In genomic region chr14:57259341-57259740, GRCm38 (mm10) we compare ENCODE assay signal across 23 mouse cellular contexts.
A peak's percentile ranks its signal among the peaks of the same experiment; 100 is the strongest.
DNase-seq lines count a peak whose midpoint lies in the region; ATAC-seq and TF ChIP-seq lines count a peak whose summit lies in the region.
"Had no signal": no experiment of that assay in that cellular context is flagged by ENCODE, and none has a peak within 500 bp of the region (broad histone marks: within the 10 kb centered on the region; RNA-seq: fewer than 3 reads in every experiment).

No protein-coding gene starts in this region.

- no peak overlapping the region for H3K4me3 ChIP-seq in thymus, adult 2 months (ENCODE audit: control insufficient read depth, insufficient read depth, low read length)
- H3K4me3 ChIP-seq in hindbrain, embryonic 13.5 days, result no peak overlapping the region
- H3K4me3 ChIP-seq: forebrain, embryonic 10.5 days; forebrain, embryonic 13.5 days; hindbrain, embryonic 12.5 days had no signal

- no peak overlapping the region for H3K27ac ChIP-seq in thymus, adult 2 months (ENCODE audit: control insufficient read depth, insufficient read depth, low read length)
- no peak overlapping the region for H3K27ac ChIP-seq in hindbrain, embryonic 13.5 days
- H3K27ac ChIP-seq: forebrain, embryonic 10.5 days; forebrain, embryonic 13.5 days; hindbrain, embryonic 12.5 days had no signal

- H3K36me3 ChIP-seq in thymus, adult 2 months (ENCODE audit: control insufficient read depth, insufficient read depth, low read length), result no peaks in the 10 kb centered on the region
- H3K36me3 ChIP-seq in hindbrain, embryonic 13.5 days, result no peaks in the 10 kb centered on the region
- H3K36me3 ChIP-seq: forebrain, embryonic 10.5 days; G1E; hindbrain, embryonic 12.5 days had no signal

- no peak for ATAC-seq in hindbrain, embryonic 13.5 days (ENCODE audit: low FRiP score)
- ATAC-seq: forebrain, embryonic 13.5 days; forebrain, embryonic 16.5 days; hindbrain, embryonic 16.5 days; Patski had no signal

- peaks cover 4% of the 10 kb centered on the region; the same call in 1 of the 2 replicates for H3K4me1 ChIP-seq in thymus, adult 2 months (replicated peaks; ENCODE audit: control insufficient read depth, insufficient read depth, low read length)
- no peaks in the 10 kb centered on the region for H3K4me1 ChIP-seq in hindbrain, embryonic 13.5 days (replicated peaks)
- H3K4me1 ChIP-seq: forebrain, embryonic 10.5 days; forebrain, embryonic 13.5 days; hindbrain, embryonic 12.5 days had no signal

- TF ChIP-seq POLR2A in thymus, adult 2 months (IDR thresholded peaks at IDR 0.05; ENCODE audit: control insufficient read depth, extremely low read depth, insufficient read depth, low read length, poor library complexity), result no peak

- 90% methylated on average over 8 of the region's 8 CpGs for WGBS in thymus, adult 2 months
- WGBS in hindbrain, embryonic 13.5 days, result 88% methylated on average over 8 of the region's 8 CpGs

- H3K9me3 ChIP-seq in hindbrain, embryonic 13.5 days, result 0 out of 2 replicates have a peak, but pooled peaks cover 5% of the 10 kb centered on the region
- H3K9me3 ChIP-seq: forebrain, embryonic 10.5 days; forebrain, embryonic 13.5 days; G1E; hindbrain, embryonic 12.5 days had no signal

- no peak overlapping the region for H3K4me2 ChIP-seq in hindbrain, embryonic 13.5 days
- H3K4me2 ChIP-seq: forebrain, embryonic 13.5 days; heart, embryonic 11.5 days; hindbrain, embryonic 12.5 days had no signal

- no peak for TF ChIP-seq CTCF in thymus, adult 2 months (IDR thresholded peaks at IDR 0.05; ENCODE audit: borderline replicate concordance, control insufficient read depth, extremely low read depth, insufficient read depth, low read length, poor library complexity)

- H3K27me3 ChIP-seq in thymus, adult 2 months (ENCODE audit: control insufficient read depth, insufficient read depth, low read length), result no peaks in the 10 kb centered on the region
- no peaks in the 10 kb centered on the region for H3K27me3 ChIP-seq in hindbrain, embryonic 13.5 days
- H3K27me3 ChIP-seq: CH12.LX; forebrain, embryonic 13.5 days; hindbrain, embryonic 12.5 days; Patski had no signal

- peak; percentile 24 for DNase-seq in kidney, adult 9 months
- no peak for DNase-seq in kidney, adult 18-20 months
- peak; percentile 56 for DNase-seq in thymus, postnatal 0 days (ENCODE audit: low spot score)
- DNase-seq in thymus, adult 2 months, result no peak
- DNase-seq in thymus, postnatal 25 days, result peak; percentile 12
- DNase-seq: adrenal gland, postnatal 10 days; adrenal gland, postnatal 36 days; B cell, adult 2 months; cerebellum, adult 18-20 months; cerebellum, adult 9-10 months; cerebellum, postnatal 14 days; gastrocnemius, postnatal 10 days; heart, adult 11 months had no signal

- H3K9ac ChIP-seq in hindbrain, embryonic 13.5 days, result no peak overlapping the region
- H3K9ac ChIP-seq: forebrain, embryonic 13.5 days; hindbrain, embryonic 12.5 days had no signal

Comparison
In these comparisons a context has a peak if more than half of its experiments do, and no peak if none do; other contexts are left out.
1. DNase-seq: peak in kidney, adult 9 months (single experiment), thymus, postnatal 0 days (single experiment) and thymus, postnatal 25 days (single experiment); none in kidney, adult 18-20 months (single experiment) and thymus, adult 2 months (single experiment).